Mouse (Mus musculus): ENCODE measurements around the gene Sept7. TPM values are rescaled to one million over a fixed set of nuclear protein-coding genes. Genes with fewer than 3 reads are reported as not detected.

Sept7 gene
- polyA plus RNA-seq (2012; rRNA removed): 120 and 154 TPM in 2 replicates

GRCm38 (mm10) chr9:25252283-25252726 lies at the start of gene Sept7:
Gene Sept7, plus strand, starts transcription at chr9:25252439.

Other genes starting within 250 kb of the Sept7 start
- not detected in 2 replicates for gene Gm10181, start 163.0 kb upstream of the Sept7 start, polyA plus RNA-seq (2012; rRNA removed)
- gene Herpud2, start 100.6 kb upstream of the Sept7 start, polyA plus RNA-seq (2012; rRNA removed): 19.5 and 25.6 TPM in 2 replicates
- 4.2 and 6.9 TPM in 2 replicates for gene Eepd1, start 229.1 kb downstream of the Sept7 start, polyA plus RNA-seq (2012; rRNA removed)